Mouse (Mus musculus) forelimb bud, embryonic 11.5 days (tissue): Measurements from ENCODE around the gene Anks3.

Experiments
- DNase-seq: peaks from one replicate; pipeline ENCODE4 v3.0.0-alpha.2; 2012; ENCODE audit warnings: low read depth, low spot score

Anks3 gene

GRCm38 (mm10) chr16:4968426-4968825 is 4.4 kb upstream of the Anks3 start:
- no peak for DNase-seq

- no peak for DNase-seq
Observed at GRCm38 (mm10) chr16:4965392-4966129, 1.6 kb upstream of the Anks3 start.

GRCm38 (mm10) chr16:4964731-4965391 is 856 bp upstream of the Anks3 start:
- peak; percentile 3 for DNase-seq

GRCm38 (mm10) chr16:4963346-4963745 is 659 bp downstream of the Anks3 start:
- DNase-seq, result no peak

- DNase-seq, result no peak
Observed at GRCm38 (mm10) chr16:4960260-4960659, 3.7 kb downstream of the Anks3 start.

- DNase-seq, result no peak
Observed at GRCm38 (mm10) chr16:4957446-4957845, 6.6 kb downstream of the Anks3 start.

GRCm38 (mm10) chr16:4956609-4957008 is 7.4 kb downstream of the Anks3 start:
- DNase-seq, result no peak

GRCm38 (mm10) chr16:4947378-4947777 is 16.6 kb downstream of the Anks3 start:
- no peak for DNase-seq

GRCm38 (mm10) chr16:4946155-4946554 is 17.9 kb downstream of the Anks3 start:
- no peak for DNase-seq

GRCm38 (mm10) chr16:4945415-4945814 is 18.6 kb downstream of the Anks3 start:
- DNase-seq, result no peak

GRCm38 (mm10) chr16:4943431-4943830 is 20.6 kb downstream of the Anks3 start:
- no peak for DNase-seq

GRCm38 (mm10) chr16:4942868-4943267 is 21.1 kb downstream of the Anks3 start:
- no peak for DNase-seq

- no peak for DNase-seq
Observed at GRCm38 (mm10) chr16:4941016-4941415, 23.0 kb downstream of the Anks3 start.

GRCm38 (mm10) chr16:4940311-4940850 is 23.6 kb downstream of the Anks3 start:
- DNase-seq, result no peak

GRCm38 (mm10) chr16:4939412-4939811 is 24.6 kb downstream of the Anks3 start:
- DNase-seq, result peak; percentile 23

GRCm38 (mm10) chr16:4938989-4939388 is 25.0 kb downstream of the Anks3 start:
- peak; percentile 93 for DNase-seq

- no peak for DNase-seq
Observed at GRCm38 (mm10) chr16:4938461-4938860, 25.5 kb downstream of the Anks3 start, which contains the start of gene Nudt16l1. Gene Nudt16l1 (plus strand): TSS chr16:4938761.

- no peak for DNase-seq
Observed at GRCm38 (mm10) chr16:4937351-4938190, 26.4 kb downstream of the Anks3 start.

GRCm38 (mm10) chr16:4935931-4936703 is 27.9 kb downstream of the Anks3 start:
- DNase-seq, result no peak

GRCm38 (mm10) chr16:4935430-4935829 is 28.6 kb downstream of the Anks3 start:
- no peak for DNase-seq

GRCm38 (mm10) chr16:4932429-4932828 is 31.6 kb downstream of the Anks3 start:
- no peak for DNase-seq
